Mouse (Mus musculus) heart, adult 2 months (tissue): ENCODE results near the gene Tmem212.

Experiments
- CTCF ChIP-seq: fragments of 200-600 bp; IDR thresholded peaks from 2 replicates; pipeline ENCODE4 v1.8.1; 2022; ENCODE audit warnings: antibody characterized with exemption, mild to moderate bottlenecking, moderate library complexity
- POLR2A ChIP-seq: fragments of 200-500 bp; IDR thresholded peaks from 2 replicates; pipeline ENCODE4 v1.6.1; 2011; ENCODE audit warnings: mild to moderate bottlenecking, low read depth, low read length, control low read depth; ENCODE audit not compliant: insufficient read depth

DNA sequence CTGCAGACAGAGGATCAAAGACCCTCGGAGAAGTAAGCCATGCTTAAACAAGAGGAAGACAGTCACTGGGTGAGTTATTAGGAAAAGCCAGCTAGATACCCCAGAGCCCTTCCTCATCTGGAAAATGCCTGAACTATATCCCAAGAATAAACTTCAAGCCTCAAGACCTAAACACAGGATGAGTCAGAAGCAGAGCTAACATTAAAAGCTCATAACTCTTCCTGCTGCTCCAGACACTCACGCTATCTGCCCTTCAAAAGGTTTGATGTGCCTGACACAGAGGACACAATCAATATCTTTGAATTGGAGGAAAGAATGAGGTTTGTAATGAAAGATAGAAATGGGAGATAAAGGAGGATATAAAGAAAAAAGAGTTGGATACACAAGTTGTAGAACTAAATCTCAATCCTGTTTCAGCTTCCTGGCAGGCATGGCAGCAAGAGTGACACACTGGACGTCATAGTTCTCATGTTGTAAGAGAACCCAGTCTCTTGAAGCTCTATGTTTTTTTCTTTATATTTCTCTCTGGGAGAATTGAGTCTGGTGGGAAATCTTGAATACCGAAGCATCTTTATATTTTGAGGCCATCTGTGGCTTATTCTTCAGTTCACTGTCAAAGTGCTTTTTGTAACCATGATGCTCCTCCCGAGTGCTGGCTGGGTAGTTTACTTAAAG lies 37.6 kb downstream of the Tmem212 start:
- TF ChIP-seq CTCF (no peak), POLR2A (no peak)
